Mouse (Mus musculus) Muller cell, postnatal 12 days (primary cell): Measurements from ENCODE around the gene Gm10134.
"Not testable (repeated sequence)": the region's sequence is repeated elsewhere in the genome, so short reads cannot be mapped to it uniquely, and the experiment has no call there.

Experiments
- DNase-seq: peaks from one replicate; pipeline ENCODE4 v3.0.0-alpha.2; 2015; ENCODE audit errors: inconsistent ontology term

Gene Gm10134

GRCm38 (mm10) chr2:28505795-28506194 is at the start of gene Gm10134:
Gene Gm10134 (plus strand): TSS chr2:28506095.
- no peak for DNase-seq

GRCm38 (mm10) chr2:28456616-28457015 is 49.3 kb upstream of the Gm10134 start:
- DNase-seq, result peak; percentile 32

- no peak for DNase-seq
These were observed 42.0 kb upstream of the Gm10134 start for GRCm38 (mm10) chr2:28463919-28464318.

- DNase-seq, result no peak
These were observed 41.0 kb upstream of the Gm10134 start for GRCm38 (mm10) chr2:28464919-28465318.

- DNase-seq, result peak; percentile 64
These were observed 39.9 kb upstream of the Gm10134 start, which contains the start of gene 1700007K13Rik for GRCm38 (mm10) chr2:28465836-28466518. Gene 1700007K13Rik (minus strand): TSS chr2:28466332.

GRCm38 (mm10) chr2:28467860-28468485 is 37.9 kb upstream of the Gm10134 start, which contains the start of gene Mrps2:
Gene Mrps2 (plus strand): TSS chr2:28468066.
- DNase-seq, result peak; percentile 88

GRCm38 (mm10) chr2:28468486-28469225 is 37.2 kb upstream of the Gm10134 start:
- DNase-seq, result peak; percentile 9

- DNase-seq, result no peak
These were observed 36.4 kb upstream of the Gm10134 start for GRCm38 (mm10) chr2:28469461-28469860.

- no peak for DNase-seq
These were observed 35.3 kb upstream of the Gm10134 start for GRCm38 (mm10) chr2:28470591-28470990.

GRCm38 (mm10) chr2:28472011-28472410 is 33.9 kb upstream of the Gm10134 start:
- DNase-seq, result not testable (repeated sequence)

GRCm38 (mm10) chr2:28477993-28478392 is 27.9 kb upstream of the Gm10134 start:
- not testable (repeated sequence) for DNase-seq

GRCm38 (mm10) chr2:28479208-28480204 is 26.4 kb upstream of the Gm10134 start:
- DNase-seq, result no peak

GRCm38 (mm10) chr2:28483861-28484260 is 22.0 kb upstream of the Gm10134 start:
- no peak for DNase-seq

GRCm38 (mm10) chr2:28494521-28494920 is 11.4 kb upstream of the Gm10134 start:
- peak; percentile 36 for DNase-seq

- DNase-seq, result no peak
These were observed 10.6 kb upstream of the Gm10134 start for GRCm38 (mm10) chr2:28495207-28495756.

- DNase-seq, result no peak
These were observed 9.9 kb upstream of the Gm10134 start for GRCm38 (mm10) chr2:28495801-28496595.

GRCm38 (mm10) chr2:28496671-28497070 is 9.2 kb upstream of the Gm10134 start, which contains the start of gene Gbgt1:
Gene Gbgt1 (plus strand): TSS chr2:28496891.
- DNase-seq, result no peak

GRCm38 (mm10) chr2:28497561-28497960 is 8.3 kb upstream of the Gm10134 start:
- no peak for DNase-seq

- DNase-seq, result no peak
These were observed 7.5 kb upstream of the Gm10134 start for GRCm38 (mm10) chr2:28498431-28498830.

- no peak for DNase-seq
These were observed 2.9 kb upstream of the Gm10134 start for GRCm38 (mm10) chr2:28502987-28503386.
